Mouse (Mus musculus): ENCODE measurements at regions not wholly inside any gene's neighbourhood (a gene's known extent, or its start where the extent isn't known, plus 50 kb on each side); places are given as distances from the start of the nearest gene placed in this dataset.
A peak's percentile ranks its signal among the peaks of the same experiment; 100 is the strongest.

DNA sequence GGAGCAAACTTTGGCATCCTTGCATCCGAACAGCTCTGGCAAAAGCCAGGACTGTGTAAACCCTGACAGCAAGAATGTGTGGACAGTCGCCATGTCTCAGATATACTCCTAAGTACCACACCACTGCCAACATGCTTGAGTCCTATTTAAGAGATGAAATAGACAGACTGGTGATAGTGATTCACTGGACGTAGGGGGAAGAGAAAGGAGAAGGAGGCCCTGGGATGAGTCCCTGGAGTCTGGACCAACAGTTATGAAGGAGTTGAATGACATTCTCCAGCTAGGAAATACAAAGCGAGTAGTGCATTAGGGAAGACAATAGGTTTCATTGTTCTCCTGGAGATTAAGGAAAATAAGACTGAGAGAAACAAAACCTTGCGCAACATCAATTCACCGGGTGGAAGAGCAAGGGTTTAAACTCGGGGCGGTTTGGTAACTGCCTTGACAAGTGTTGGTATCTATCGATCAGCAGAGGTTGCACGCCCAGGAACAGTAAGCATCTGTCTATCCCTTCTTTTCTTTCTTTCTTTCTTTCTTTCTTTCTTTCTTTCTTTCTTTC lies 54.3 kb upstream of the Nrbf2 start:
- no peak for TF ChIP-seq CTCF (IDR thresholded peaks at IDR 0.05; ENCODE audit: low read depth)
- 69% methylated on average over 10 of the region's 10 CpGs for WGBS
- Histone ChIP-seq H3K4me1 (ENCODE audit: insufficient read depth) (no peaks in the 10 kb centered on the region), H3K9me3 (ENCODE audit: low read depth, low read length) (no peaks in the 10 kb centered on the region), H3K9ac (no peak overlapping the region), H3K27me3 (ENCODE audit: insufficient read depth, low read length) (no peaks in the 10 kb centered on the region), H3K4me2 (no peak overlapping the region), H3K36me3 (ENCODE audit: insufficient read depth) (no peaks in the 10 kb centered on the region), H3K4me3 (ENCODE audit: low read depth, low read length) (no peak overlapping the region), H3K27ac (ENCODE audit: low read depth) (no peak overlapping the region)
- ATAC-seq (ENCODE audit: insufficient read depth): no peak
- DNase-seq: no peak

- no peak overlapping the region for H3K9ac ChIP-seq
- DNase-seq (no peak), ATAC-seq (ENCODE audit: insufficient read depth) (no peak)
- no peak overlapping the region for H3K4me3 ChIP-seq (ENCODE audit: low read depth, low read length)
- TF ChIP-seq CTCF (IDR thresholded peaks at IDR 0.05; ENCODE audit: low read depth): no peak
- no peaks in the 10 kb centered on the region for H3K9me3 ChIP-seq (ENCODE audit: low read depth, low read length)
- H3K4me2 ChIP-seq: no peak overlapping the region
- H3K4me1 ChIP-seq (ENCODE audit: insufficient read depth): no peaks in the 10 kb centered on the region
- H3K36me3 ChIP-seq (ENCODE audit: insufficient read depth): no peaks in the 10 kb centered on the region
- WGBS: 83% methylated on average over 4 of the region's 4 CpGs
- no peaks in the 10 kb centered on the region for H3K27me3 ChIP-seq (ENCODE audit: insufficient read depth, low read length)
- H3K27ac ChIP-seq (ENCODE audit: low read depth): no peak overlapping the region
Observed at GRCm38 (mm10) chr10:67344722-67345121, 59.6 kb upstream of the Nrbf2 start.

DNA sequence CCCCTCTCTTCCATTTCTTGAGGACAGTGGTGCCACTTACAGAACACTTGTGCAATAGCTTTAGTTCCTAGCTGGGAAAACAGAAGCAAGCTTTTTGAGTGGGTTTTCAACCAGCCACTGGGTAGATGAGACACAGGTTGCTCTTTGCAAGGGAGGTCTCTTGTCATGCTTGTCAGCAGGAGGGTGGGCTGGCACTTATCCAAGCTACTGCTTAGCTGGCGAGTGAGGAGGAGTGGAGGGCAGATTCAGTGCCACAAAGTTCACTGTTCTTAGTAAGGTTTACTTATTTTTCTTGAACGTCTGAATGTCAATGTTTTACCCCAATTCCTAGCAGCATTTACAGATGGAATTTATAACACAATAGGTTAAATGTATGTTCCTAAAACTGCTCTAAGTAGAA lies 65.9 kb upstream of the Nrbf2 start:
- Histone ChIP-seq H3K27ac (ENCODE audit: low read depth) (no peak overlapping the region), H3K27me3 (ENCODE audit: insufficient read depth, low read length) (no peaks in the 10 kb centered on the region), H3K4me1 (ENCODE audit: insufficient read depth) (no peaks in the 10 kb centered on the region), H3K9me3 (ENCODE audit: low read depth, low read length) (no peaks in the 10 kb centered on the region), H3K4me3 (ENCODE audit: low read depth, low read length) (no peak overlapping the region), H3K4me2 (no peak overlapping the region), H3K9ac (no peak overlapping the region), H3K36me3 (ENCODE audit: insufficient read depth) (no peaks in the 10 kb centered on the region)
- 19% methylated on average over 2 of the region's 2 CpGs for WGBS
- DNase-seq (peak; percentile 23), ATAC-seq (ENCODE audit: insufficient read depth) (no peak)
- no peak for TF ChIP-seq CTCF (IDR thresholded peaks at IDR 0.05; ENCODE audit: low read depth)

DNA sequence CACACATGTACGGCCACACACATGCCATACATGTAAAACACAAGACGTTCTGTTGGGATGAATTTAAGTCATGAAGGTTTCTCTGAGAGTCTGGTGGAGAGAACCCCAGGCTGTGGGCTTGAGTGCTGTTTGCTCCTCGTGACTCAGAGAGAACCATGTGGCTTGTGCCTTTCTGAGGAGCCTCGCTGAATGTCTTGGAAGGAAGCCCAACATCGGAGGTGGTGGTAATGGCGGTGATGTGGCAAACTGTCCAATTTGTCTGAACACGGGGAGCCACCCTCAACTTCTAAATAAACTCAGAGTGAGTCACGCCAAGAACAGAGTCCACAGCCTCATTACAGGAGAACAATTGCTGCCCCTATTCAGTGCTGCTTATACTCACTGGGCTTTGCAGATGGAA lies 75.7 kb upstream of the Nrbf2 start:
- WGBS: 53% methylated on average over 8 of the region's 8 CpGs
- no peaks in the 10 kb centered on the region for H3K9me3 ChIP-seq (ENCODE audit: low read depth, low read length)
- no peaks in the 10 kb centered on the region for H3K27me3 ChIP-seq (ENCODE audit: insufficient read depth, low read length)
- ATAC-seq (ENCODE audit: insufficient read depth): no peak
- no peak for TF ChIP-seq CTCF (IDR thresholded peaks at IDR 0.05; ENCODE audit: low read depth)
- H3K9ac ChIP-seq: no peak overlapping the region
- H3K36me3 ChIP-seq (ENCODE audit: insufficient read depth): no peaks in the 10 kb centered on the region
- H3K4me3 ChIP-seq (ENCODE audit: low read depth, low read length): no peak overlapping the region
- no peaks in the 10 kb centered on the region for H3K4me1 ChIP-seq (ENCODE audit: insufficient read depth)
- no peak overlapping the region for H3K4me2 ChIP-seq
- no peak overlapping the region for H3K27ac ChIP-seq (ENCODE audit: low read depth)
- DNase-seq: peak; percentile 60

DNA sequence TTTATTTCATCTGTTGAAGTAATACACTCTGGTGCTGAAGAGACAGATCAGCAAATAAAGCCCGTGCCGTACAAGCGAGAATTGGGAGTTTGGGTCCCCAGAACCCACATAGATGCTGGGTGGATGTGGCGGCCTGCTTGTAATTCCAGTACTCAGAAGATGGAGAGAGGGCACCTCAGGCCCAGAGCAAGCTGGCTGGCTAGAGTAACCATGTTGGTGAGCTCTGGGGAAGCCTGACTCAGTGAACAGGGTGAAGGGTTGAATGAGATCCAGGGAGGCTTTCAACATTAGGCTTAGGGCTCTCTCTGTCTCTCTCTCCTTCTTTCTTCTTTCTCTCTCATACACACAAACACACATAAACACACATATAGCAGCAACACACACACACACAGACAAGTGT lies 76.2 kb upstream of the Nrbf2 start:
- Histone ChIP-seq H3K36me3 (ENCODE audit: insufficient read depth) (no peaks in the 10 kb centered on the region), H3K27ac (ENCODE audit: low read depth) (no peak overlapping the region), H3K4me3 (ENCODE audit: low read depth, low read length) (no peak overlapping the region), H3K27me3 (ENCODE audit: insufficient read depth, low read length) (no peaks in the 10 kb centered on the region), H3K4me1 (ENCODE audit: insufficient read depth) (no peaks in the 10 kb centered on the region), H3K9me3 (ENCODE audit: low read depth, low read length) (no peaks in the 10 kb centered on the region), H3K4me2 (no peak overlapping the region), H3K9ac (no peak overlapping the region)
- ATAC-seq (ENCODE audit: insufficient read depth) (no peak), DNase-seq (no peak)
- WGBS: 88% methylated on average over 4 of the region's 4 CpGs
- no peak for TF ChIP-seq CTCF (IDR thresholded peaks at IDR 0.05; ENCODE audit: low read depth)

DNA sequence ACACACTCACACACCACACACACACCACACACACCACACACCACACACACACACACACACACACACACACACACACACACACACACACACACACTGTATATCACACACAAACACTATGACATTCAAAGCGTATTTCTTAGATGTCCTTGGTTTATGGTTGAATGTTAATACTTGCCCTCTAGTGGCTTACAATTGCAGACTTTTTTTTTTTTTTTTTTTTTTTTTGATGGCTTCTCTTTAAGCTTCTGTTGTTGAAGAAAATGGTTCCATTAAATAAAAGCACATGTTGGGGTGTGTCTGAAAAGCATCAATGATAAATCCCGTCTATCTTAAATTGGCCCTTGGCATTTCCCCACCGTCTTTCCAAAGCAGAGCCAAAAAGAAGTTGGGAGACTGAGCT lies 79.5 kb upstream of the Nrbf2 start:
- Histone ChIP-seq H3K4me2 (no peak overlapping the region), H3K36me3 (ENCODE audit: insufficient read depth) (no peaks in the 10 kb centered on the region), H3K9me3 (ENCODE audit: low read depth, low read length) (no peaks in the 10 kb centered on the region), H3K27me3 (ENCODE audit: insufficient read depth, low read length) (no peaks in the 10 kb centered on the region), H3K27ac (ENCODE audit: low read depth) (no peak overlapping the region), H3K4me3 (ENCODE audit: low read depth, low read length) (no peak overlapping the region), H3K4me1 (ENCODE audit: insufficient read depth) (no peaks in the 10 kb centered on the region), H3K9ac (no peak overlapping the region)
- no peak for TF ChIP-seq CTCF (IDR thresholded peaks at IDR 0.05; ENCODE audit: low read depth)
- DNase-seq: no peak
- no peak for ATAC-seq (ENCODE audit: insufficient read depth)
- WGBS: 91% methylated on average over 3 of the region's 3 CpGs

- ATAC-seq (ENCODE audit: insufficient read depth): no peak
Observed at GRCm38 (mm10) chr10:67365158-67365557, 80.1 kb upstream of the Nrbf2 start.

More at GRCm38 (mm10) chr10:67365158-67365557, 80.1 kb upstream of the Nrbf2 start:
- WGBS: 88% methylated on average over 7 of the region's 7 CpGs
- H3K27ac ChIP-seq (ENCODE audit: low read depth): no peak overlapping the region
- TF ChIP-seq CTCF (IDR thresholded peaks at IDR 0.05; ENCODE audit: low read depth): no peak
- no peak overlapping the region for H3K4me3 ChIP-seq (ENCODE audit: low read depth, low read length)
- no peak overlapping the region for H3K9ac ChIP-seq
- no peaks in the 10 kb centered on the region for H3K9me3 ChIP-seq (ENCODE audit: low read depth, low read length)
- H3K27me3 ChIP-seq (ENCODE audit: insufficient read depth, low read length): no peaks in the 10 kb centered on the region
- H3K4me2 ChIP-seq: no peak overlapping the region
- H3K36me3 ChIP-seq (ENCODE audit: insufficient read depth): no peaks in the 10 kb centered on the region
- no peak for DNase-seq
- no peaks in the 10 kb centered on the region for H3K4me1 ChIP-seq (ENCODE audit: insufficient read depth)
